Mouse (Mus musculus): ENCODE data around the gene Crmp1. TPM values are rescaled to one million over a fixed set of nuclear protein-coding genes. Genes with fewer than 3 reads are reported as not detected.

Gene Crmp1
- polyA plus RNA-seq (2015; fragmentation: Nextera tagmentation; extraction: Ambion mirVana), result 8.9 and 11.4 TPM in 2 replicates

GRCm38 (mm10) chr5:37241651-37242151, at the start of gene Crmp1:
Gene Crmp1 (plus strand): TSS chr5:37241940.
- no peaks in the 10 kb centered on the region for H3K9me3 ChIP-seq (ENCODE audit: control insufficient read depth)
- TF ChIP-seq CTCF (IDR thresholded peaks at IDR 0.05; ENCODE audit: low read depth), result no peak
- H3K4me3 ChIP-seq (ENCODE audit: low read depth, low read length), result peak within 1 kb of the TSS; percentile 33
- H3K4me1 ChIP-seq (replicated peaks; ENCODE audit: control insufficient read depth, insufficient read depth, low read length), result 0 out of 2 replicates have a peak, but pooled peaks cover 3% of the 10 kb centered on the region
- peak; percentile 61 for ATAC-seq
- H3K27me3 ChIP-seq (replicated peaks; ENCODE audit: control insufficient read depth, insufficient read depth, low read length), result peaks cover 66% of the 10 kb centered on the region
- no peak within 1 kb of the TSS for H3K27ac ChIP-seq (ENCODE audit: low read depth, low read length)
- 1% methylated on average over 45 of the region's 56 CpGs for WGBS
- no peaks in the 10 kb centered on the region for H3K36me3 ChIP-seq (ENCODE audit: control insufficient read depth, insufficient read depth)
- peak within 1 kb of the TSS; percentile 61 for H3K4me2 ChIP-seq (replicated peaks; ENCODE audit: low read depth)
- H3K9ac ChIP-seq (ENCODE audit: low read depth, low read length), result no peak within 1 kb of the TSS

DNA sequence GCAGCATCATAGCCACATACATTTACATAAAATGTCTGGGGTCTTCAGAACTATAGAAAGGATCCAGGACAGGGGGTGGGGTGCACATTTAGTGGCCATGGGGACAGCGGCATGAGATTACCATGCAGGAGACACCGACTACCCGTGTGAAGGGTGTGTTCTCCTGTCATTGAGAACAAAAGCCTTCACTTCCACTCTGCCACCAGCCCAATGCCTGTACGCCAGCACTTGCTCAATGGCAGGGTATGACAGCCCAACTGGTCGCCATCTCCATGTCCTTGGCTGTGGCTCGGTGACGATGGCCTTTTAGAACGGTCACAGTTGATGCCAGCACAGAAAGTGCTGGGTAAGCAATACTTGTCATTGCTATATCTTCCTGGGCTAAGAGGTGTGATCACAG, 45.5 kb upstream of the Crmp1 start:
- no peaks in the 10 kb centered on the region for H3K36me3 ChIP-seq (ENCODE audit: control insufficient read depth, insufficient read depth)
- H3K9me3 ChIP-seq (ENCODE audit: control insufficient read depth), result no peaks in the 10 kb centered on the region
- no peak for ATAC-seq
- TF ChIP-seq CTCF (IDR thresholded peaks at IDR 0.05; ENCODE audit: low read depth), result no peak
- no peaks in the 10 kb centered on the region for H3K4me1 ChIP-seq (replicated peaks; ENCODE audit: control insufficient read depth, insufficient read depth, low read length)
- 74% methylated on average over 8 of the region's 8 CpGs for WGBS
- no peak overlapping the region for H3K9ac ChIP-seq (ENCODE audit: low read depth, low read length)
- H3K4me3 ChIP-seq (ENCODE audit: low read depth, low read length), result no peak overlapping the region
- H3K27me3 ChIP-seq (replicated peaks; ENCODE audit: control insufficient read depth, insufficient read depth, low read length), result no peaks in the 10 kb centered on the region
- H3K4me2 ChIP-seq (replicated peaks; ENCODE audit: low read depth), result no peak overlapping the region
- no peak overlapping the region for H3K27ac ChIP-seq (ENCODE audit: low read depth, low read length)

GRCm38 (mm10) chr5:37196666-37197250, 45.0 kb upstream of the Crmp1 start:
- H3K27ac ChIP-seq (ENCODE audit: low read depth, low read length), result no peak overlapping the region
- no peaks in the 10 kb centered on the region for H3K36me3 ChIP-seq (ENCODE audit: control insufficient read depth, insufficient read depth)
- ATAC-seq, result no peak
- H3K4me1 ChIP-seq (replicated peaks; ENCODE audit: control insufficient read depth, insufficient read depth, low read length), result no peaks in the 10 kb centered on the region
- no peaks in the 10 kb centered on the region for H3K9me3 ChIP-seq (ENCODE audit: control insufficient read depth)
- WGBS, result 26% methylated on average over 10 of the region's 10 CpGs
- no peak overlapping the region for H3K9ac ChIP-seq (ENCODE audit: low read depth, low read length)
- no peak overlapping the region for H3K4me2 ChIP-seq (replicated peaks; ENCODE audit: low read depth)
- no peaks in the 10 kb centered on the region for H3K27me3 ChIP-seq (replicated peaks; ENCODE audit: control insufficient read depth, insufficient read depth, low read length)
- no peak overlapping the region for H3K4me3 ChIP-seq (ENCODE audit: low read depth, low read length)
- TF ChIP-seq CTCF (IDR thresholded peaks at IDR 0.05; ENCODE audit: low read depth), result no peak

- no peaks in the 10 kb centered on the region for H3K27me3 ChIP-seq (replicated peaks; ENCODE audit: control insufficient read depth, insufficient read depth, low read length)
- no peak for TF ChIP-seq CTCF (IDR thresholded peaks at IDR 0.05; ENCODE audit: low read depth)
- H3K27ac ChIP-seq (ENCODE audit: low read depth, low read length), result no peak overlapping the region
- H3K4me3 ChIP-seq (ENCODE audit: low read depth, low read length), result no peak overlapping the region
- 68% methylated on average over 3 of the region's 3 CpGs for WGBS
- no peak overlapping the region for H3K4me2 ChIP-seq (replicated peaks; ENCODE audit: low read depth)
- no peaks in the 10 kb centered on the region for H3K36me3 ChIP-seq (ENCODE audit: control insufficient read depth, insufficient read depth)
- H3K9me3 ChIP-seq (ENCODE audit: control insufficient read depth), result no peaks in the 10 kb centered on the region
- no peaks in the 10 kb centered on the region for H3K4me1 ChIP-seq (replicated peaks; ENCODE audit: control insufficient read depth, insufficient read depth, low read length)
- no peak overlapping the region for H3K9ac ChIP-seq (ENCODE audit: low read depth, low read length)
- no peak for ATAC-seq
Observed at GRCm38 (mm10) chr5:37197423-37197822, 44.3 kb upstream of the Crmp1 start.

- H3K4me1 ChIP-seq (replicated peaks; ENCODE audit: control insufficient read depth, insufficient read depth, low read length), result no peaks in the 10 kb centered on the region
- no peaks in the 10 kb centered on the region for H3K36me3 ChIP-seq (ENCODE audit: control insufficient read depth, insufficient read depth)
- H3K4me2 ChIP-seq (replicated peaks; ENCODE audit: low read depth), result no peak overlapping the region
- H3K9me3 ChIP-seq (ENCODE audit: control insufficient read depth), result no peaks in the 10 kb centered on the region
- H3K9ac ChIP-seq (ENCODE audit: low read depth, low read length), result no peak overlapping the region
- H3K27me3 ChIP-seq (replicated peaks; ENCODE audit: control insufficient read depth, insufficient read depth, low read length), result no peaks in the 10 kb centered on the region
- ATAC-seq, result no peak
- H3K27ac ChIP-seq (ENCODE audit: low read depth, low read length), result no peak overlapping the region
- whole genome bisulfite sequencing, result 39% methylated on average over 2 of the region's 2 CpGs
- TF ChIP-seq CTCF (IDR thresholded peaks at IDR 0.05; ENCODE audit: low read depth), result no peak
- H3K4me3 ChIP-seq (ENCODE audit: low read depth, low read length), result no peak overlapping the region
Observed at GRCm38 (mm10) chr5:37198011-37198688, 43.6 kb upstream of the Crmp1 start.

GRCm38 (mm10) chr5:37202285-37202684, 39.5 kb upstream of the Crmp1 start:
- no peak for ATAC-seq
- H3K36me3 ChIP-seq (ENCODE audit: control insufficient read depth, insufficient read depth), result no peaks in the 10 kb centered on the region
- WGBS, result 58% methylated on average over 1 of the region's 1 CpGs

More at GRCm38 (mm10) chr5:37202285-37202684, 39.5 kb upstream of the Crmp1 start:
- Histone ChIP-seq H3K4me2 (replicated peaks; ENCODE audit: low read depth) (no peak overlapping the region), H3K9me3 (ENCODE audit: control insufficient read depth) (no peaks in the 10 kb centered on the region), H3K4me1 (replicated peaks; ENCODE audit: control insufficient read depth, insufficient read depth, low read length) (no peaks in the 10 kb centered on the region), H3K27me3 (replicated peaks; ENCODE audit: control insufficient read depth, insufficient read depth, low read length) (no peaks in the 10 kb centered on the region), H3K27ac (ENCODE audit: low read depth, low read length) (no peak overlapping the region), H3K4me3 (ENCODE audit: low read depth, low read length) (no peak overlapping the region), H3K9ac (ENCODE audit: low read depth, low read length) (no peak overlapping the region)
- TF ChIP-seq CTCF (IDR thresholded peaks at IDR 0.05; ENCODE audit: low read depth), result no peak

Measured in intestine, postnatal 0 days (tissue).